Mouse (Mus musculus) lung, postnatal 0 days (tissue): ENCODE results near the gene Cpne4. TPM values are rescaled to one million over a fixed set of nuclear protein-coding genes. Genes with fewer than 3 reads are reported as not detected.

ENCODE experiments used
- ATAC-seq: fragments of 200-750 bp; cut with Nextera tagmentation; 2 replicates; pipeline ENCODE4 v1.8.0; 2017; ENCODE audit warnings: moderate library complexity
- DNase-seq: peaks from one replicate; pipeline ENCODE4 v3.0.0-alpha.2; 2016; ENCODE audit warnings: low spot score
- H3K27ac ChIP-seq: fragments of 300-500 bp; sonication (generic); 2 replicates; pipeline ENCODE4 v1.5.1; 2014; ENCODE audit warnings: antibody characterized with exemption, mild to moderate bottlenecking, low read length, mixed read lengths
- H3K27me3 ChIP-seq: fragments of 300-500 bp; sonication (generic); replicated peaks from 2 replicates; pipeline ENCODE4 v1.6.1; 2014; ENCODE audit warnings: low read length, mixed read lengths; ENCODE audit not compliant: insufficient read depth
- H3K36me3 ChIP-seq: fragments of 300-500 bp; sonication (generic); 2 replicates; pipeline ENCODE4 v1.6.1; 2014; ENCODE audit warnings: low read length, mixed read lengths; ENCODE audit not compliant: insufficient read depth
- H3K4me1 ChIP-seq: fragments of 300-500 bp; sonication (generic); 2 replicates; pipeline ENCODE4 v1.6.1; 2014; ENCODE audit warnings: antibody characterized with exemption, low read depth, low read length, mixed read lengths; ENCODE audit not compliant: insufficient read depth
- H3K4me2 ChIP-seq: fragments of 300-500 bp; sonication (generic); replicated peaks from 2 replicates; pipeline ENCODE4 v1.6.1; 2014; ENCODE audit warnings: low read depth, mild to moderate bottlenecking, low read length, moderate library complexity, mixed read lengths
- H3K4me3 ChIP-seq: fragments of 300-500 bp; sonication (generic); 2 replicates; pipeline ENCODE4 v1.5.1; 2014; ENCODE audit warnings: low read depth, low read length
- H3K9ac ChIP-seq: fragments of 300-500 bp; sonication (generic); replicated peaks from 2 replicates; pipeline ENCODE4 v1.6.1; 2014; ENCODE audit warnings: low read depth, mild to moderate bottlenecking
- H3K9me3 ChIP-seq: fragments of 300-500 bp; sonication (generic); 2 replicates; pipeline ENCODE4 v1.6.1; 2016; ENCODE audit warnings: low read length, mixed read lengths
- CTCF ChIP-seq: IDR thresholded peaks from 2 replicates; pipeline ENCODE4 v1.5.1; 2016; ENCODE audit warnings: antibody characterized with exemption, mild to moderate bottlenecking
- EP300 ChIP-seq: IDR thresholded peaks from 2 replicates; pipeline ENCODE4 v1.6.1; 2016; ENCODE audit warnings: antibody characterized with exemption, mild to moderate bottlenecking, control low read depth
- WGBS: fragments of 180-500 bp; shearing (Covaris S2); extraction: QIAGEN DNeasy Blood & Tissue Kit; methylation state at CpG from one replicate; pipeline ENCODE4 v1.1.7; 2014; 5-methylcytosine and 5-hydroxymethylcytosine counted together
- polyA plus RNA-seq: library from polyadenylated mRNA; unstranded; fragments of >200 nt; fragmentation: Nextera tagmentation; extraction: Ambion mirVana; gene quantifications from 2 replicates; pipeline ENCODE4 v1.2.1, GENCODE M21; 2015

The Cpne4 gene
- polyA plus RNA-seq, 1 experiment from 2014 or later, result 0.16 TPM

DNA sequence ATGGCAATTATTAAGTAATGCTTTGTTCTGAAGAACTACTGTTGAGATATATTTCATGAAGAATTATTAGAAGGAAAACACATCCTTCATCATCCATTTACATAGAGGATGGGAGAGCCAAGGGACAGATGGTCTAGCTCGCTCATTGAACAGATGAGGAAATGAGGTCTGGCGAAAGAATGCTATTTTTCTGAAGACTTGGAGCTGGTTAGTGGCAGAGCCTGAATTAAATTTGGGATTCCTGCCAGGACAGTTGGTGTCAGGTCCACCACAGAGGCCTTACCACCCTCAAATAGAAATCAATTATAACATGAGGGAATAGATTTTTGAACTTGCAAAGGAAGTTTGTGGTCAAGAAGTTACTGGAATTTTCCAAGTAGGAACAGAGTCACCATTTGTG is 178.2 kb downstream of the Cpne4 start:
- H3K27ac ChIP-seq, result no peak overlapping the region
- H3K9ac ChIP-seq, result no peak overlapping the region
- no peaks in the 10 kb centered on the region for H3K4me1 ChIP-seq
- no peaks in the 10 kb centered on the region for H3K27me3 ChIP-seq
- H3K4me3 ChIP-seq, result no peak overlapping the region
- ATAC-seq, result no peak
- TF ChIP-seq CTCF (no peak), EP300 (no peak)
- no peaks in the 10 kb centered on the region for H3K36me3 ChIP-seq
- H3K9me3 ChIP-seq, result no peaks in the 10 kb centered on the region
- H3K4me2 ChIP-seq, result no peak overlapping the region
- 70% methylated on average over 2 of the region's 2 CpGs for WGBS
- DNase-seq, result no peak

DNA sequence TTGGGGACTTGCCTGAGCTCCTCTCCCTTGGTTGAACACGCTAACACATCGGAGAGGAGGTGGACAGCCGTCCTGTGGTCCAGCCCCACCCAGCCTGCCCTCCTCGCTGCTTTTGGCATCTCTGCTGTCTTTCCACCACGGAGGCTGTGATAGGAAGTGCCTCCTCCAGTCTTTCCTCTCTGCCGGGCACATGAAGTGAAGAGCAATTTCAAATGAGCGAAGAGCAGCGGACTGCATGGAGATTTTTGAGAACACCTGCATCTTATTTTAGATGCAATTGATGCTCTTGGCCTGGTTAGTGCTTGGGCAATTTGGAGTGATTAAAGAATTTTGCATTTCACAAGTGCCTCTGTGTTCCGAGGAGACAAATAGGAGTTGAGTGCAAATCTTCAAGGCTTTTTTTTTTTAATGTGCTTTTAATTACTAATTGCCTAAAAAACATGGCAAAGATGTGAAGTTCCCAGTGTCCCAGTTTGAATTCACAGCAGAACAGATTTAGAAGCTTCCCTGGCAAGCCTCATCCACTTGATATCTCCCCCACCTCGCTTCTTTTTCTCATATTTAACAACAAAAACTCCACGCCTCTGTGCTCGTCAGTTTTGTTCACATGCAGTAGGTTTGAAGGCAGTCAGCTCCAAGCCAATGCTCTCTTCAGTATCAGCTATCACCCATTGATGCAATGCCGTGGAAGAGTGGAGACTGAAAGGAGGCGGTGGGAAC is 195.7 kb downstream of the Cpne4 start:
- no peaks in the 10 kb centered on the region for H3K27me3 ChIP-seq
- no peak for TF ChIP-seq EP300
- no peak for TF ChIP-seq CTCF
- no peaks in the 10 kb centered on the region for H3K36me3 ChIP-seq
- no peak overlapping the region for H3K27ac ChIP-seq
- H3K4me2 ChIP-seq, result no peak overlapping the region
- no peaks in the 10 kb centered on the region for H3K9me3 ChIP-seq
- H3K9ac ChIP-seq, result no peak overlapping the region
- H3K4me1 ChIP-seq, result no peaks in the 10 kb centered on the region
- 77% methylated on average over 14 of the region's 14 CpGs for WGBS
- DNase-seq (no peak), ATAC-seq (no peak)
- no peak overlapping the region for H3K4me3 ChIP-seq

DNA sequence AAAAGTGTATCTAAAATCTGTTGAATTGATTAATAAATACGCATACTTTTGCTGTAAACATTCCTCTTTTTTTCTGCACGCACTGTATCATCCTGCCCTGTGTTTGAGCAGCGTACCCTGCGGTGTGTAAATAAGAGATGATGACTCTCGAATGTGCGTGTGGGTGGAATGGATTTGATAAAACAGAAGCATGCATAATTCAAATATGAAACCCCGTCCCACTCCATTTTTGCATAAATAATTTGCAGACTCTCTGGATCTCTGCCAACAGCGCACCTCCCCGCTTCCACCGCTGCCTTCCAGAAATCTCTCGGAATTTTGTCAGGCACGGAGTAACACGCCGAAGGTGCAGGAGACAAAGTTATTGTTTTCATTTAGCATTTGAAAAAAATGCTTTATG is 208.4 kb downstream of the Cpne4 start:
- Histone ChIP-seq H3K27me3 (no peaks in the 10 kb centered on the region), H3K27ac (no peak overlapping the region), H3K9ac (no peak overlapping the region), H3K36me3 (no peaks in the 10 kb centered on the region), H3K4me3 (no peak overlapping the region), H3K4me1 (no peaks in the 10 kb centered on the region), H3K4me2 (no peak overlapping the region), H3K9me3 (no peaks in the 10 kb centered on the region)
- DNase-seq (no peak), ATAC-seq (no peak)
- 49% methylated on average over 14 of the region's 14 CpGs for WGBS
- TF ChIP-seq CTCF (no peak), EP300 (no peak)

DNA sequence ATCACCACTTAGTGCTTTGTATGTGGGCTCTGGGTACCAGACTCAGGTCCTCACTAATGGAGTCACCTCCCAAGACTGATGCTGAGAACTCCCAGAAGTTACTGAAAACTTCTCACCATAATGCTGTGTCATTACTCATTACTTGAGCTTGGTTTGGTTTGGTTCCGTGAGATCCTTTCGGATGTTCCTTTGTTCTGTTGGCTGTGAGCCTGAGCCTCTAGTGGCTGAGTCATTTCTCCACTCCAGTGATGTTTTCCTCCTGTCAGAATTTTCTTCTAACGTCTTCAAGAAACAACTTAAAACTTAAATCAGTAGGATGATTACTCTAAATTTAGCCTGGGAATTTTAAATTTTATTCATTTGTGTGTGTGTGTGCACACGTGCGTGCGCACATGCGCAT is 212.9 kb downstream of the Cpne4 start:
- H3K4me3 ChIP-seq, result no peak overlapping the region
- no peaks in the 10 kb centered on the region for H3K27me3 ChIP-seq
- H3K9me3 ChIP-seq, result no peaks in the 10 kb centered on the region
- TF ChIP-seq CTCF, result no peak
- no peak for TF ChIP-seq EP300
- ATAC-seq (no peak), DNase-seq (no peak)
- H3K36me3 ChIP-seq, result no peaks in the 10 kb centered on the region
- 76% methylated on average over 7 of the region's 7 CpGs for WGBS
- no peaks in the 10 kb centered on the region for H3K4me1 ChIP-seq
- H3K4me2 ChIP-seq, result no peak overlapping the region
- H3K9ac ChIP-seq, result no peak overlapping the region
- no peak overlapping the region for H3K27ac ChIP-seq

DNA sequence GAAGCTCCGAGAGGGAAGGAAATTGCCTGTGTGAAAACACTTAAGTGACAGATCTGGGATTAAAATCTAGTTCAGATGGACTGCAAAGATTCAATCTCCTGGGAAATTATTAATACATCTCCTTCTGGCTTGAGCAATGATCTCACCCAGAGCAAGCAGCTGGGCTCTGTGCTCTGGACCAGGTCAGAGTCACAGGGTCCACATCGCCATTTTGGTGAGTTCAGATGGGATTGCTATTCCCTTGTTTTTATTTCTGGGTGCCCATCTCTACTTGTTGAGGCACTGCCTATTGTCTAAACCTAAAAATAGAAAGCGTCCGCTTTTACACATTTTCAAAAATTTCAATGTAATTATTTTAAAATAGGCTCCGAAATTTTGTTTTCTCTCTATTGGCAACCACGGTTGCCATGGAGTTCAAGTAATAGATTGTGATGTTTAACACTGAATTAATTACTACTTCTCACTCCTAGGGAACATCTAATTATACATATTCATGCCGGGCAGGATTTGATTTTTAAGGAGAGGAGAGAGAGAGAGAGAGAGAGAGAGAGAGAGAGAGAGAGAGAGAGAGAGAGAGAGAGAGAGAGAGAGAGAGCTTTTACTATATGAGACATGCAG is 229.2 kb downstream of the Cpne4 start:
- Histone ChIP-seq H3K36me3 (no peaks in the 10 kb centered on the region), H3K4me2 (no peak overlapping the region), H3K27me3 (no peaks in the 10 kb centered on the region), H3K9me3 (no peaks in the 10 kb centered on the region), H3K9ac (no peak overlapping the region), H3K4me3 (no peak overlapping the region), H3K4me1 (no peaks in the 10 kb centered on the region), H3K27ac (no peak overlapping the region)
- ATAC-seq (no peak), DNase-seq (no peak)
- 83% methylated on average over 7 of the region's 7 CpGs for WGBS
- no peak for TF ChIP-seq CTCF
- no peak for TF ChIP-seq EP300

DNA sequence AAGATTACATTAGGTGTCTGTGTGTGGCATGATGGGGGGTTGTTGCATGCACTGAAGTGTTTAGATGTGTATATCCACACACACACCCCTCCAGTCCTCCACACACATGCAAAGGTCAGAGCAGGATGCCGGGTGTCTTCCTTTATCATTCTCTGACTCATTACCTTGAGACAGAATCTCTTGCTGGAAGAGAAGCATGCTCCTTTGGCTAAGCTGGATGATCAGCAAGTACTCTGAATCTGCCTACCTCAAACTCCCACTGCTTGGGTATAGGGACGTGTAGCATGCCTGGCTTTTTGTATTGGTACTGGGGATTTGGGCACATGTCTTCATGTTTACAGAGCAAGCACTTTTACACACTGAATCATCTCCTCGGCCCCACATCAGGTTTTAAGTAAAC is 230.0 kb downstream of the Cpne4 start:
- no peaks in the 10 kb centered on the region for H3K9me3 ChIP-seq
- no peak for ATAC-seq
- H3K4me1 ChIP-seq, result no peaks in the 10 kb centered on the region
- no peak for DNase-seq
- H3K4me3 ChIP-seq, result no peak overlapping the region
- H3K9ac ChIP-seq, result no peak overlapping the region
- TF ChIP-seq EP300, result no peak
- no peak overlapping the region for H3K4me2 ChIP-seq
- 42% methylated on average over 3 of the region's 3 CpGs for WGBS
- no peak overlapping the region for H3K27ac ChIP-seq
- H3K36me3 ChIP-seq, result no peaks in the 10 kb centered on the region
- H3K27me3 ChIP-seq, result no peaks in the 10 kb centered on the region
